Mouse (Mus musculus): Measurements from ENCODE around the gene Fbxw5.

DNA sequence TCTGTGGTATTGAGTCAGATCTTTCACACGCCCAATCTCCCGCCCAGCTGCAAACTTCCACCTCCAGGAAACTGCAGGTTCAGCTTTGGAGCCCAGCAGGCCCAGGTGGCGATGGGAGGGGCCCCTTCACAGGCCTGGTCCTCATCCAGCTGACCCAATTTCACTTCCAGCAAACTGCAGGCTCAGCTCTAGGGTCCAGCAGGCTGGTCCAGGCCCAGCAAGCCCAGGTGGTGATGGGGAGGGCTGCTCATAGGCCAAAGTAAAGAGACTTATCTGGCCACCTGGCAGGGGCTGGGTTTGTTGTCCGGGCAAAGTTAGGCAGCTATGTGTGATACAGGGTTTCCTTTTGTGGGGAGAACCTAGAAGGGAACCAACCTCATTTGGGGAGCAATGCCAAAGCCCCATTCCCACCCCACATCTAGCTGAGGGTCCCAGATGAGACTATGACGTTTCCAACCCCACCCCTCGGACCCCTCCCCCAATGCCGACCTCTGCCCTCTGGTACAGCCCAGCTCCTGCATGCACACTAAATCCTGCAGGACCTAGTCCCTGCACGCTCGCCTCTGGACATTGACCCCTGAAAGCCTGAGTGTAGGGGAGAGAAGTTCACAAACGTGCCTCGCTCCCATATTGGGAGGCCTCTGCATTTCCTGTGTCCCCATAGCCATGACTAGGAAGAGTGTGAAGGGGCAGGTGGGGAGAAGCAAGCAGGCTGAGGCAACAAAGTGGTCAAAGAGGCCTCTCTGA is 15.5 kb upstream of the Fbxw5 start:
- no peak for TF ChIP-seq EP300 (IDR thresholded peaks at IDR 0.05; ENCODE audit: low read depth in 1 of 2, low read length in 2 of 2)
- no peak for TF ChIP-seq HCFC1 (IDR thresholded peaks at IDR 0.05; ENCODE audit: low read depth, low read length)
- no peak for TF ChIP-seq E2F4 (IDR thresholded peaks at IDR 0.05; ENCODE audit: borderline replicate concordance, low read depth, low read length)
- TF ChIP-seq TBP (IDR thresholded peaks at IDR 0.05; ENCODE audit: low read depth, low read length): no peak
- TF ChIP-seq MYC (IDR thresholded peaks at IDR 0.05; ENCODE audit: low read depth, low read length): no peak
- TF ChIP-seq POLR2A (IDR thresholded peaks at IDR 0.05; ENCODE audit: control insufficient read depth in 1 of 2, insufficient read depth in 1 of 2, low read depth in 1 of 2, low read length in 2 of 2, poor library complexity in 1 of 2): no peak
- no peak for TF ChIP-seq CHD2 (IDR thresholded peaks at IDR 0.05; ENCODE audit: low read length)
- no peak for TF ChIP-seq CTCF (IDR thresholded peaks at IDR 0.05 in 2 of 3, conservative IDR thresholded peaks at IDR 0.05 in 1 of 3; ENCODE audit: control insufficient read depth in 1 of 3, insufficient read depth in 1 of 3, low read depth in 2 of 3, low read length in 3 of 3, poor library complexity in 1 of 3, severe bottlenecking in 1 of 3)
